Mouse (Mus musculus) lung, adult 2 months (tissue): ENCODE results near the gene Srsf3.

Experiments used
- CTCF ChIP-seq: fragments of 200-500 bp; IDR thresholded peaks from 2 replicates; pipeline ENCODE4 v1.5.1; 2011; ENCODE audit warnings: mild to moderate bottlenecking, low read length, control low read depth; ENCODE audit not compliant: insufficient read depth
- POLR2A ChIP-seq: fragments of 200-500 bp; IDR thresholded peaks from 2 replicates; pipeline ENCODE4 v1.6.1; 2011; ENCODE audit warnings: low read depth, mild to moderate bottlenecking, control low read depth, low read length, borderline replicate concordance; ENCODE audit errors: extremely low read depth

GRCm38 (mm10) chr17:29084656-29085055 lies 52.2 kb downstream of the Srsf3 start:
- TF ChIP-seq CTCF, result no peak
- TF ChIP-seq POLR2A, result no peak
